Mouse (Mus musculus) kidney, adult 2 months (tissue): Measurements from ENCODE around the gene Cep63.

Experiments
- CTCF ChIP-seq: fragments of 200-500 bp; conservative IDR thresholded peaks from 2 replicates; pipeline ENCODE4 v1.5.1; 2011; ENCODE audit warnings: low read depth, mild to moderate bottlenecking, control low read depth, low read length, moderate library complexity, mixed read lengths; ENCODE audit not compliant: insufficient read depth, insufficient read length
- POLR2A ChIP-seq: fragments of 200-500 bp; IDR thresholded peaks from one replicate; pipeline ENCODE4 v1.6.1; 2011; ENCODE audit warnings: low read depth, low read length, control low read depth

DNA sequence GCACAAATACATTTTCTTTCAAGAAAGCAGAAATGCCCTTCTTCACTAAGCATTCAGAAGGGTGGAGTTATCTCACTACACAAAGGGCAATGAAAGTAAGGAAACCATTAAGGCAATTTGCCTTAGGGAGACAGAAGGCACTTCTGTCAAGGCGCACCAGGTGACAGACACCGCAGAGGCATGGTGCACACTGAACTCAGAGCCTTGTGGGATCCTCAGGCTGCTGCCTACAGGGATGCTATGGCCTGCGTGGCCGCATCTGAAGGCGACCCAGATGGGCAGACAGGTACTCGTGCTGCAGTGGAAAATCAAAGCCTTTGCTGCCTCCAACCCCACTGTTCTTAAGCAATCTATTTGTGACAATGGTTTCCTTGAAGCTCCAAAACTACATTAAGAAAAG is 21.2 kb downstream of the Cep63 start:
- TF ChIP-seq POLR2A (no peak), CTCF (no peak)
